Mouse (Mus musculus): ENCODE measurements at regions not wholly inside any gene's neighbourhood (a gene's known extent, or its start where the extent isn't known, plus 50 kb on each side); places are given as distances from the start of the nearest gene placed in this dataset.

- 69% methylated on average over 2 of the region's 2 CpGs for WGBS
These were observed 136.2 kb upstream of the Prep start for GRCm38 (mm10) chr10:44930796-44931195.

DNA sequence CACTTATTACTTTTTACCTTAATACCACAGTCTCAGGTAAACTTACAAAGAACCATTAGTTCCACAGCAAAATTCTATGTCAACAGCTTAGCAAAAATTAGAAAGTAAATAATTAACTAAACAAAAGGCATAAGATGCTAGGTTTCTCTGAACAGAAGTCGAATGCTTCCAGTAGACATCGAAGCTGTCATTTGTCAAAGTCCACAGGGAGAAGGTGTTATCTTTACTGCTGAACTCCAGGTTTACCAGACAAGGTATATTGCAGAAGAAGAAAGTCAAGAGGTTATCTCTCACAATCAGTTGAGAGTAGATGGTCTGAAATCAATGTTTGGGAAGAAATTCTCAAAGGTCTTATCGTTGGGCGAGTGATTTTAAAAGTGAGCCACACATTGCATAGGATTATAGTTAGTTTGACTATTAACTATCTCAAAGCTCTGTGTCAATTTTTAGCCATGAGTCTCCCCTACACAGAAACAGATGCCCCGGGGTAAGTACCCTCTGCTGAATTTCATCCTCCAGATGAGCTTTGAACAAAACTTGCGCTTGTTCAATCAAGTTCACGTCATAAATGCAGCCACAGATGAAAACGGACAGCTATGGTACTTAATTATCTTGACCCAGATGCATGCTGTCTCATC is 153.1 kb upstream of the Prep start:
- ATAC-seq = peak; percentile 90
- Histone ChIP-seq H3K36me3 (no peaks in the 10 kb centered on the region), H3K9me3 (no peaks in the 10 kb centered on the region), H3K9ac (no peak overlapping the region), H3K4me3 (replicated peaks) (no peak overlapping the region), H3K4me1 (replicated peaks) (no peaks in the 10 kb centered on the region), H3K27ac (0 out of 2 replicates have a peak overlapping the region, but pooled peaks have one; percentile 7), H3K27me3 (replicated peaks) (no peaks in the 10 kb centered on the region), H3K4me2 (replicated peaks) (no peak overlapping the region)
- 50% methylated on average over 8 of the region's 8 CpGs for WGBS

More at GRCm38 (mm10) chr10:44930796-44931195, 136.2 kb upstream of the Prep start:
- ATAC-seq = no peak
- Histone ChIP-seq H3K4me1 (replicated peaks) (no peaks in the 10 kb centered on the region), H3K27ac (no peak overlapping the region), H3K27me3 (replicated peaks) (no peaks in the 10 kb centered on the region), H3K9me3 (no peaks in the 10 kb centered on the region), H3K9ac (no peak overlapping the region), H3K36me3 (no peaks in the 10 kb centered on the region), H3K4me2 (replicated peaks) (no peak overlapping the region), H3K4me3 (replicated peaks) (no peak overlapping the region)

DNA sequence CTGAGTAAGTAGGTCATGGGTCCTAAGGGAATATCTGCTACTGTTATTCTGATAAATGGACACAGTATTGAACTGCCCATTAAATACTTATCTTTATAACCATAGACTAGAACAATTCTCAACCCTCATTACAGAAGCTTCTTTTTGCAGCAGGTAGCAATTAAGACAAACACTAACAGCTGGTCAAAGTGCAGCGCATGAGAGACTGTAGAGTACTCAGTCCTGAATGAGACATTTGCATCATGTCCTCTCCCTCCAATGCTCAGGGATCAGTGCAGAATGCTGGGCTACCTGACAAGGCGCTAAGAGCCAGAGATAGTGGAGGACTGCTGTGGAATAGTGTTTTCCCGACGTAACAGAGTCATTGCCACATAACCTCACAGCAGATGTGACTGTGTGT is 162.5 kb upstream of the Prep start:
- Histone ChIP-seq H3K4me3 (replicated peaks) (no peak overlapping the region), H3K36me3 (no peaks in the 10 kb centered on the region), H3K27ac (no peak overlapping the region), H3K9me3 (no peaks in the 10 kb centered on the region), H3K4me1 (replicated peaks) (no peaks in the 10 kb centered on the region), H3K27me3 (replicated peaks) (no peaks in the 10 kb centered on the region), H3K9ac (no peak overlapping the region), H3K4me2 (replicated peaks) (no peak overlapping the region)
- 89% methylated on average over 4 of the region's 4 CpGs for WGBS
- peak; percentile 36; the same call in 1 of the 2 replicates for ATAC-seq

DNA sequence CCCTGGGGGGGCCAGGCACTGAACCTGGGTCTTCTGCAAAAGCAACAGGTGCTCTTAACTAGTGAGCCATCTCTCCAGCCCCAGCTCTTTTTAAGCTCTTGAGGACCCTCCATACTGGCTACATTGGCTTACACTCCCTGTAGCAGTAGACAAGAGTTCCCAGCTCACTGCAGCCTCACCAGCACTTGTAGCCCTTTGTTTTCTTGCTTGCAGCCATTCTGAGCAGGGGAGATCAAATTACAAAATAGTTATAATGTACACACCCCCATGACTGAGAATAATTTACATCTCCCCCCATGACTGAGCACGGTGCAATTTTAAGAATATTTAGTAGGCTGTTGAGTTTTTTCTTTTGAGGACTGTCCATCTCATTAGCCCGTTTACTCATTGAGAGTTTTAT is 165.8 kb upstream of the Prep start:
- no peak overlapping the region for H3K27ac ChIP-seq
- 45% methylated on average over 2 of the region's 2 CpGs for WGBS

DNA sequence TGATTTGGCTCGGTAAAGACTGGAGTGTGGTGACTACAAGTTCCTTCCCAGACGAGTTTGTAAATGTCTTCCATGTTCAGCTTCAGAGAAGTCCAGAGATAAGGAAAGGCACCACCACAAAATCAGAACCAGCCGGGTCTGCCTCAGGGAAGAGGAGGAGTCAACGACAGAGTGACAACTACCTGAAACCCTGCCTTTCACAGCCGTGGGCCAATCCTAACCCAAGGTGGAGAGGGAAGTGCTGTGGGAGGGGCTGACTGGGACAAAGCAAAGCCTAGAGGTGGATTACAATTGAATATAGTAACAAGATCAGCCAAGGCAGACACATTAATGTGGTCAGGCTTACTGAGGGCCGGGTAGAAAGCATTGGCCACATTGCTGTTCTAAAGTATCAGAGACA is 174.9 kb upstream of the Prep start:
- Histone ChIP-seq H3K4me2 (replicated peaks) (no peak overlapping the region), H3K4me3 (replicated peaks) (no peak overlapping the region), H3K9me3 (no peaks in the 10 kb centered on the region), H3K36me3 (no peaks in the 10 kb centered on the region), H3K27me3 (replicated peaks) (no peaks in the 10 kb centered on the region), H3K4me1 (replicated peaks) (peaks cover 3% of the 10 kb centered on the region; the same call in 1 of the 2 replicates), H3K27ac (no peak overlapping the region), H3K9ac (no peak overlapping the region)
- ATAC-seq = peak; percentile 58
- 58% methylated on average over 6 of the region's 6 CpGs for WGBS

More for the DNA sequence above, 165.8 kb upstream of the Prep start:
- H3K27me3 ChIP-seq (replicated peaks) = no peaks in the 10 kb centered on the region
- H3K9me3 ChIP-seq = no peaks in the 10 kb centered on the region
- H3K4me2 ChIP-seq (replicated peaks) = no peak overlapping the region
- H3K36me3 ChIP-seq = no peaks in the 10 kb centered on the region
- no peak overlapping the region for H3K9ac ChIP-seq
- ATAC-seq = no peak
- H3K4me1 ChIP-seq (replicated peaks) = no peaks in the 10 kb centered on the region
- H3K4me3 ChIP-seq (replicated peaks) = no peak overlapping the region

DNA sequence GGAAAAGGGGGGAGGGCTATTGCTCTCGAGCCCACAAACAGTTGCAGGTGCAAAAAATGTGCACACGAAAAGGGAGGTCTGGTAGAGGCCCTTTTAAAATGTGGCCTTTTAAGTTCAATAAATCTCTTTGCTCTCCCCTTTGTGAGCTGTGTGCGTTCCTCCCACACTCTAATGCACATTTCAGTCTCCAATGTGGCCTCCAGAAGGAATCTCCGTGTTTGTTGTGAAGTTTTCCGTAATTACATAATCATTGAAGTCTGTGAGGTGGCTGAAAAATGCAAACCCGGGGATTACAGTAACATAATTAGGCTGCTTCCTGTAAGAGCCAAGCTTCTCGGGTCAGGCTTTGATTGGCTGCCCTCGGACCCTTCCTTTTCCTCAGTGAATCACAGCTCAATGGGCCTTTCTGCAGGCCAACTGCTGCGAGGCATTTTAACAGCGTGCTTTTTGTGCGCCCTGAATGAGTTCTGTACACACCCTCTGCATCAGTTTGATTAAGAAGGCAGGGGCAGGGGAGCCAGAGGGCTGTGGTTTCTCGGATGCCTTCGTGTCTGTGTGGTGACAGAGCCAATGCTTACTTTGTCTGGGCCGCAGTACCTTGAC is 179.8 kb upstream of the Prep start:
- no peak overlapping the region for H3K4me2 ChIP-seq (replicated peaks)
- no peak overlapping the region for H3K27ac ChIP-seq
- WGBS = 48% methylated on average over 14 of the region's 14 CpGs
- no peaks in the 10 kb centered on the region for H3K36me3 ChIP-seq
- no peak overlapping the region for H3K9ac ChIP-seq
- ATAC-seq = no peak
- no peaks in the 10 kb centered on the region for H3K27me3 ChIP-seq (replicated peaks)
- peaks cover 6% of the 10 kb centered on the region; the same call in 1 of the 2 replicates for H3K4me1 ChIP-seq (replicated peaks)
- no peak overlapping the region for H3K4me3 ChIP-seq (replicated peaks)
- no peaks in the 10 kb centered on the region for H3K9me3 ChIP-seq

- Histone ChIP-seq H3K27me3 (replicated peaks) (no peaks in the 10 kb centered on the region), H3K9ac (no peak overlapping the region), H3K9me3 (no peaks in the 10 kb centered on the region), H3K4me3 (replicated peaks) (no peak overlapping the region), H3K4me2 (replicated peaks) (no peak overlapping the region), H3K27ac (no peak overlapping the region), H3K36me3 (no peaks in the 10 kb centered on the region), H3K4me1 (replicated peaks) (peaks cover 1% of the 10 kb centered on the region; the same call in 1 of the 2 replicates)
- ATAC-seq = no peak
- 93% methylated on average over 2 of the region's 2 CpGs for WGBS
These were observed 185.0 kb upstream of the Prep start for GRCm38 (mm10) chr10:44881967-44882366.

DNA sequence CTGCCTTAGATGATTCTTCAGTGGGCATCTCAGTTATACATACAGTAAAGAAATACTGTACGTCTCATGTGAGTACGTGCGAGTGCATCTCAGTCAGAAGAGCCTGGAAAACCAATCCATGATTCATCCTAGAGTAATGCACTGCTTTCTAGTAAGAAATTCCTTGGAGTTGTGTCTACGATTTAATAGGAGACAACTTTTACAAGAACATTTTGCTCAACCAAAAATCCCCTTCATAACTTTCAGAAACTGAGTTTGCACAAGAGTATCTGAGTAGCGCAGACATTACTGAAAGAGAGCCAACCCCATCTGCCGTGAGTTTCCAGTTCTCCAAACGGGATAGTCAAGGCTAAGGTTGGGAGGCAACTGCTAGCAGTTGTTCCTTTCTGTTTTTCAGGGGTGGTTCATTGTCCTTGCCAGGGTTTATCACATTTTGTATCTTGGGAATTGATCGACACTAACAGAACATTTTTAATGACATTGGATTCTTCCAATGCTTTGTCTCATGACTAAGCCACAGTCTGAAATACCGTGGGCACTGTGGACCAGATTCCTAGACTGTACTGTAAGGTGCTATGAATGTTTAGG is 189.8 kb upstream of the Prep start:
- Histone ChIP-seq H3K4me3 (replicated peaks) (no peak overlapping the region), H3K4me1 (replicated peaks) (no peaks in the 10 kb centered on the region), H3K36me3 (no peaks in the 10 kb centered on the region), H3K4me2 (replicated peaks) (no peak overlapping the region), H3K27me3 (replicated peaks) (no peaks in the 10 kb centered on the region), H3K27ac (no peak overlapping the region), H3K9ac (no peak overlapping the region), H3K9me3 (no peaks in the 10 kb centered on the region)
- ATAC-seq = no peak
- WGBS = 89% methylated on average over 9 of the region's 9 CpGs

DNA sequence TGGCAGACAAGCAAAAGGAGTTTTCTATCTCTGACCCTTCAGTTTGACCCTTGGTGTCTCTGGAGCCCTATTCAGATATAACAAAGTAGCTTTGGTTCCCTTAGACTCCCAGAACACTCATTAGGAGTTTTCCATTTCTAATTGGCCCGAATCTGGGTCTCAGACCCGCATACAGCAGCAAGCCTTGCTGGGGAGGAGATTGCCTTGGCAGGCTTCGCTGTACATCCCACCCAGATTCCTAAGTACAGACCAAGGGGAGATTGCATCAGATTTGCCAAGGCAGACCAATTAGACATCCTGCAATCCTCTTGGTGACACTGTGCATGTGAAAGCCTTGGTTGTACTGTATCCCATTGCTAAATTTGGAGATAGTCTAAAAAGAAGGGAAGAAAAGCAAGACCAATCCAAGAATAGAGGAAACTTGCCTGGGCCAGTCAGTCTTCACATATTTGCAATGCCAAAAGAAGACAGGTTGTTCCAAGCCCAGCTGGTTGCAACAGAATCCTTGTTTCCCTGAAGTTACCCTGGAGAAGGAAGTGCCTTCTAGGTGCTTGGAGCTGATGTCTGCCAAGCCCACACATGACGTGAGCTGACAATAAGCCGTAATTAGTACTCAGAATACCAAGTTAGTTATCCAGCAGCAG is 193.2 kb upstream of the Prep start:
- no peak overlapping the region for H3K27ac ChIP-seq
- no peak overlapping the region for H3K4me3 ChIP-seq (replicated peaks)
- H3K36me3 ChIP-seq = no peaks in the 10 kb centered on the region
- H3K4me1 ChIP-seq (replicated peaks) = no peaks in the 10 kb centered on the region
- H3K9ac ChIP-seq = no peak overlapping the region
- H3K9me3 ChIP-seq = no peaks in the 10 kb centered on the region
- H3K27me3 ChIP-seq (replicated peaks) = no peaks in the 10 kb centered on the region
- no peak overlapping the region for H3K4me2 ChIP-seq (replicated peaks)
- 84% methylated on average over 5 of the region's 5 CpGs for WGBS
- ATAC-seq = no peak

DNA sequence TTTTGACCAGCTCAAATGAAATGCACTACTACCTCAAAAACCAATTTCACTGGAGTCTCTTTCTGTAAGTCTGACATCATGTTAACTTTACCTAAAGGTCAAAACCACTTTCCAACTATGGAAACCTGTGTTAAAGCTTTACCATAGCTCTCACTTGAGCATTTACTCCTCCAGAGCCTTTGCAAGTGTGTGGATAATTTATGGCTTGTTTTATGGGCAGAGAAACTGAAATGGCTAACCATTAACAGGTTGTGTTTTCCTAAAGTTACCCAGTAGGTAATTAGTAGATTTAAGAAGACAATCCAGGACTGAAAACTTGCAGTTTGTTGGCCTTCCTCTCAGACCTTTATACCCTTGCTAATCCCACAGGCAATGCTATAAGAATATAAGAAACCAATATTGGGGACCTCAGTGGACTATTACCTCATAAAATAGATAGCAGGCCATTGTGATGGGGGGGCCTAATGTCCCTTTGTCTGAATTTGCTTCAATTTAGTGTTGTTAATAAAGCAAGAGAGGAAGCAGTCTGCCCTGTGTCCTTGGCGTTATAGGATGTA is 202.7 kb upstream of the Prep start:
- ATAC-seq = peak; percentile 83
- Histone ChIP-seq H3K9ac (no peak overlapping the region), H3K4me1 (replicated peaks) (peaks cover 8% of the 10 kb centered on the region; the same call in 1 of the 2 replicates), H3K9me3 (no peaks in the 10 kb centered on the region), H3K27me3 (replicated peaks) (no peaks in the 10 kb centered on the region), H3K27ac (no peak overlapping the region), H3K4me2 (replicated peaks) (no peak overlapping the region), H3K36me3 (no peaks in the 10 kb centered on the region), H3K4me3 (replicated peaks) (no peak overlapping the region)
- WGBS = 42% methylated on average over 1 of the region's 1 CpGs

- no peaks in the 10 kb centered on the region for H3K9me3 ChIP-seq
- no peak overlapping the region for H3K9ac ChIP-seq
- no peaks in the 10 kb centered on the region for H3K27me3 ChIP-seq (replicated peaks)
- H3K4me3 ChIP-seq (replicated peaks) = no peak overlapping the region
- H3K27ac ChIP-seq = peak overlapping the region; percentile 78
- H3K4me1 ChIP-seq (replicated peaks) = peaks cover 8% of the 10 kb centered on the region; the same call in 1 of the 2 replicates
- WGBS = 44% methylated on average over 8 of the region's 8 CpGs
- no peak overlapping the region for H3K4me2 ChIP-seq (replicated peaks)
- no peak for ATAC-seq
- no peaks in the 10 kb centered on the region for H3K36me3 ChIP-seq
These were observed 204.7 kb upstream of the Prep start for GRCm38 (mm10) chr10:44862360-44862674.

GRCm38 (mm10) chr10:44861671-44862359 is 205.2 kb upstream of the Prep start:
- no peaks in the 10 kb centered on the region for H3K9me3 ChIP-seq
- no peaks in the 10 kb centered on the region for H3K36me3 ChIP-seq
- H3K4me1 ChIP-seq (replicated peaks) = peaks cover 8% of the 10 kb centered on the region; the same call in 1 of the 2 replicates
- peak overlapping the region; percentile 78; the same call in 1 of the 2 replicates for H3K27ac ChIP-seq
- no peak overlapping the region for H3K9ac ChIP-seq
- peak; percentile 82 for ATAC-seq
- no peak overlapping the region for H3K4me2 ChIP-seq (replicated peaks)
- no peaks in the 10 kb centered on the region for H3K27me3 ChIP-seq (replicated peaks)
- 37% methylated on average over 10 of the region's 10 CpGs for WGBS
- H3K4me3 ChIP-seq (replicated peaks) = no peak overlapping the region
